Mouse (Mus musculus) mouse embryonic stem cell (cell line): ENCODE measurements around the gene Kirrel3.

ENCODE experiments used
- in situ Hi-C, 2 experiments: fragments of 300-500 bp; cut with MboI; formaldehyde crosslinking; loops; 1 replicate in 1 of 2; 3 replicates in 1 of 2; pipeline ENCODE4 v1.14.3; 2019 to 2020; ENCODE audit warnings: low sequenced_read_pairs in 2 of 2, low pct_unique_long_range_greater_than_20kb in 1 of 2, mixed read lengths in 1 of 2; ENCODE audit not compliant: unreplicated experiment in 1 of 2

The Kirrel3 gene

GRCm38 (mm10) chr9:34837700-34838462 is 352.2 kb downstream of the Kirrel3 start:
- in situ Hi-C loops = no loop called here

- in situ Hi-C loops = loop anchor here in 1 of 2 experiments (10.0 kb wide), 1 partner anchor 339 kb away; no protein-coding TSS in a partner anchor
Observed at GRCm38 (mm10) chr9:34843275-34843965, 357.7 kb downstream of the Kirrel3 start.

GRCm38 (mm10) chr9:34846440-34846839 is 360.7 kb downstream of the Kirrel3 start:
- in situ Hi-C loops = loop anchor here in 1 of 2 experiments (10.0 kb wide), 1 partner anchor 342 kb away; no protein-coding TSS in a partner anchor

GRCm38 (mm10) chr9:34847664-34848063 is 362.0 kb downstream of the Kirrel3 start:
- in situ Hi-C loops = loop anchor here in 1 of 2 experiments (10.0 kb wide), 1 partner anchor 343 kb away; no protein-coding TSS in a partner anchor

GRCm38 (mm10) chr9:34851136-34851535 is 365.4 kb downstream of the Kirrel3 start:
- in situ Hi-C loops = loop anchor here (10.0 to 25.0 kb wide), 2 partner anchors 164 to 311 kb away; no protein-coding TSS in a partner anchor

- in situ Hi-C loops = loop anchor here (10.0 to 25.0 kb wide), 2 partner anchors 157 to 305 kb away; no protein-coding TSS in a partner anchor
Observed at GRCm38 (mm10) chr9:34857575-34857974, 371.9 kb downstream of the Kirrel3 start.

GRCm38 (mm10) chr9:34858071-34858470 is 372.4 kb downstream of the Kirrel3 start:
- in situ Hi-C loops = loop anchor here (10.0 to 25.0 kb wide), 2 partner anchors 157 to 304 kb away; no protein-coding TSS in a partner anchor

GRCm38 (mm10) chr9:34860934-34861333 is 375.2 kb downstream of the Kirrel3 start:
- in situ Hi-C loops = loop anchor here (5.0 to 25.0 kb wide), 2 partner anchors 156 to 301 kb away; no protein-coding TSS in a partner anchor

GRCm38 (mm10) chr9:34861775-34862174 is 376.1 kb downstream of the Kirrel3 start:
- in situ Hi-C loops = loop anchor here (5.0 to 25.0 kb wide), 2 partner anchors 156 to 301 kb away; no protein-coding TSS in a partner anchor

GRCm38 (mm10) chr9:34865606-34866005 is 379.9 kb downstream of the Kirrel3 start:
- in situ Hi-C loops = loop anchor here (25.0 kb wide), 1 partner anchor 297 kb away; no protein-coding TSS in a partner anchor

GRCm38 (mm10) chr9:34871316-34871966 is 385.7 kb downstream of the Kirrel3 start:
- in situ Hi-C loops = loop anchor here (25.0 kb wide), 1 partner anchor 291 kb away; no protein-coding TSS in a partner anchor

GRCm38 (mm10) chr9:34875238-34875637 is 389.5 kb downstream of the Kirrel3 start:
- in situ Hi-C loops = no loop called here

- in situ Hi-C loops = no loop called here
Observed at GRCm38 (mm10) chr9:34877186-34877585, 391.5 kb downstream of the Kirrel3 start.

- in situ Hi-C loops = no loop called here
Observed at GRCm38 (mm10) chr9:34877799-34878198, 392.1 kb downstream of the Kirrel3 start.

GRCm38 (mm10) chr9:34881750-34882149 is 396.1 kb downstream of the Kirrel3 start:
- in situ Hi-C loops = no loop called here

- in situ Hi-C loops = no loop called here
Observed at GRCm38 (mm10) chr9:34882211-34882610, 396.5 kb downstream of the Kirrel3 start.

- in situ Hi-C loops = no loop called here
Observed at GRCm38 (mm10) chr9:34883122-34883521, 397.4 kb downstream of the Kirrel3 start.

- in situ Hi-C loops = no loop called here
Observed at GRCm38 (mm10) chr9:34884325-34884724, 398.6 kb downstream of the Kirrel3 start.
